Mouse (Mus musculus): ENCODE measurements at regions not wholly inside any gene's neighbourhood (a gene's known extent, or its start where the extent isn't known, plus 50 kb on each side); places are given as distances from the start of the nearest gene placed in this dataset.

DNA sequence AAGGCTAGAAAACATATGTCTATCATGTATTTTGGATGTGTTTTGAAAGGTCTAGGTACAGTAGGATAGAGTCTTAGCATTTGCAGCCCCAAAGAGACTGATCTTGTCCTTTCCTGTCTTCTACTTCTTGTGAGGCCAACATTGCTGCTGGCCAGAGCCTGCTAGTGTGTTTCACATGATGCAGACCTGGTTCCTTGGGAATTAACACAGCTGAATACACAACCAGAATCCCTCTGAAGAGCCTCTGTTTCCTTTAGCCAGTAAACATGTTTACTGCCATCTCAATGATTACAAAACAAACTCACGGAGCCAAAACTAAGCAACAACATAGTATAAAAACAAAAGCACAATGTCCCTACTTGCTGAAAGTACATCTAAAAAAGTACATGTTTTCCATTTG, 598.9 kb downstream of the 9430069I07Rik start:
- TF ChIP-seq POLR2A (IDR thresholded peaks at IDR 0.05; ENCODE audit: low read depth, low read length) (no peak), CTCF (IDR thresholded peaks at IDR 0.05; ENCODE audit: borderline replicate concordance, insufficient read depth, low read length) (no peak)

All from embryonic fibroblast, embryonic 13.5 days (primary cell).